ENCODE assay signal across 19 mouse cellular contexts in genomic region chr10:39407553-39407952, GRCm38 (mm10). TPM values are rescaled to one million over a fixed set of nuclear protein-coding genes. Genes with fewer than 3 reads are reported as not detected.
DNase-seq lines count a peak whose midpoint lies in the region; ATAC-seq and TF ChIP-seq lines count a peak whose summit lies in the region.
"Had no signal": no experiment of that assay in that cellular context is flagged by ENCODE, and none has a peak within 500 bp of the region (broad histone marks: within the 10 kb centered on the region; RNA-seq: fewer than 3 reads in every experiment).

No protein-coding gene starts in this region.

- H3K36me3 ChIP-seq in heart, adult 2 months (ENCODE audit: control insufficient read depth, insufficient read depth, low read length) = peaks cover 8% of the 10 kb centered on the region
- peaks cover 9% of the 10 kb centered on the region; the same call in 1 of the 2 replicates for H3K36me3 ChIP-seq in heart, embryonic 12.5 days
- H3K36me3 ChIP-seq: embryonic facial prominence, embryonic 12.5 days; embryonic facial prominence, embryonic 15.5 days; hindbrain, embryonic 15.5 days had no signal

- H3K4me1 ChIP-seq in heart, adult 2 months (ENCODE audit: control insufficient read depth, insufficient read depth, low read length) = peaks cover 26% of the 10 kb centered on the region
- H3K4me1 ChIP-seq in heart, embryonic 12.5 days (replicated peaks) = peaks cover 56% of the 10 kb centered on the region
- H3K4me1 ChIP-seq in olfactory bulb, adult 2 months (ENCODE audit: control insufficient read depth, insufficient read depth, low read length) = peaks cover 34% of the 10 kb centered on the region
- H3K4me1 ChIP-seq: embryonic facial prominence, embryonic 15.5 days had no signal

- H3K9ac ChIP-seq in heart, adult 2 months (ENCODE audit: low read depth, low read length) = no peak overlapping the region
- H3K9ac ChIP-seq in heart, embryonic 12.5 days = no peak overlapping the region
- H3K9ac ChIP-seq: embryonic facial prominence, embryonic 12.5 days; embryonic facial prominence, embryonic 15.5 days; forebrain, embryonic 15.5 days; hindbrain, embryonic 12.5 days; hindbrain, embryonic 15.5 days had no signal

- peak overlapping the region; percentile 50 for H3K27ac ChIP-seq in heart, adult 2 months
- no peak overlapping the region for H3K27ac ChIP-seq in heart, embryonic 12.5 days (ENCODE audit: poor library complexity, severe bottlenecking)
- H3K27ac ChIP-seq in olfactory bulb, adult 2 months (ENCODE audit: insufficient read depth, low read depth, low read length) = 0 out of 2 replicates have a peak overlapping the region, but pooled peaks have one; percentile 18
- H3K27ac ChIP-seq: embryonic facial prominence, embryonic 12.5 days; embryonic facial prominence, embryonic 15.5 days; forebrain, embryonic 15.5 days; heart, embryonic 10.5 days; hindbrain, embryonic 12.5 days; hindbrain, embryonic 15.5 days had no signal

- no peak for TF ChIP-seq EP300 in heart, adult 2 months (IDR thresholded peaks at IDR 0.05; ENCODE audit: insufficient read depth, low read depth, low read length)

- H3K9me3 ChIP-seq in heart, embryonic 12.5 days (replicated peaks) = peaks cover 6% of the 10 kb centered on the region; the same call in 1 of the 2 replicates
- H3K9me3 ChIP-seq: embryonic facial prominence, embryonic 12.5 days; embryonic facial prominence, embryonic 15.5 days; forebrain, embryonic 15.5 days; heart, embryonic 10.5 days; hindbrain, embryonic 12.5 days; hindbrain, embryonic 15.5 days had no signal

- WGBS in heart, adult 2 months = 85% methylated on average over 2 of the region's 2 CpGs
- 88% methylated on average over 2 of the region's 2 CpGs for WGBS in heart, embryonic 12.5 days
- 94% methylated on average over 2 of the region's 2 CpGs for WGBS in olfactory bulb, adult 2 months

- no peak overlapping the region for H3K4me2 ChIP-seq in heart, embryonic 12.5 days
- H3K4me2 ChIP-seq: embryonic facial prominence, embryonic 12.5 days; embryonic facial prominence, embryonic 15.5 days; forebrain, embryonic 15.5 days; hindbrain, embryonic 12.5 days; hindbrain, embryonic 15.5 days had no signal

- H3K27me3 ChIP-seq in heart, adult 2 months (ENCODE audit: control insufficient read depth, insufficient read depth, low read length) = no peaks in the 10 kb centered on the region
- H3K27me3 ChIP-seq in heart, embryonic 12.5 days (replicated peaks) = no peaks in the 10 kb centered on the region
- H3K27me3 ChIP-seq: embryonic facial prominence, embryonic 12.5 days; embryonic facial prominence, embryonic 15.5 days; forebrain, embryonic 15.5 days; hindbrain, embryonic 12.5 days; hindbrain, embryonic 15.5 days had no signal

- peaks cover 10% of the 10 kb centered on the region for H3K79me2 ChIP-seq in heart, adult 2 months (replicated peaks; ENCODE audit: control insufficient read depth, insufficient read depth, low read length)

- ATAC-seq in heart, embryonic 12.5 days (ENCODE audit: insufficient number of reproducible peaks, low FRiP score) = no peak
- ATAC-seq in megakaryocyte, adult 5-6 weeks (ENCODE audit: poor library complexity, severe bottlenecking) = peak; percentile 63
- ATAC-seq: activated CD4-positive, CD25-positive, alpha-beta regulatory T cell, adult 4 months; forebrain, embryonic 15.5 days had no signal

- TF ChIP-seq CTCF in heart, adult 2 months (IDR thresholded peaks at IDR 0.05) = no peak
- TF ChIP-seq CTCF in olfactory bulb, adult 2 months (IDR thresholded peaks at IDR 0.05; ENCODE audit: insufficient read depth, low read depth, low read length) = no peak

- no peak for DNase-seq in heart, adult 2 months
- DNase-seq in urinary bladder, postnatal 36 days (ENCODE audit: low spot score in 2 of 2) = no peak
- DNase-seq in spleen, postnatal 10 days (ENCODE audit: low spot score in 2 of 2) = no peak
- DNase-seq: adrenal gland, postnatal 10 days; cerebellum, adult 11 months; cerebellum, adult 2 months; cerebellum, adult 9-11 months; cerebellum, postnatal 25 days; gastrocnemius, postnatal 14 days had no signal

- no peak overlapping the region for H3K4me3 ChIP-seq in heart, adult 2 months
- H3K4me3 ChIP-seq in heart, embryonic 12.5 days = no peak overlapping the region
- no peak overlapping the region for H3K4me3 ChIP-seq in olfactory bulb, adult 2 months (ENCODE audit: insufficient read depth, low read depth, low read length)
- H3K4me3 ChIP-seq: embryonic facial prominence, embryonic 12.5 days; embryonic facial prominence, embryonic 15.5 days; forebrain, embryonic 15.5 days; heart, embryonic 10.5 days; hindbrain, embryonic 12.5 days; hindbrain, embryonic 15.5 days had no signal

- TF ChIP-seq POLR2A in heart, adult 2 months (IDR thresholded peaks at IDR 0.05; ENCODE audit: insufficient read depth, low read depth, low read length) = no peak
- TF ChIP-seq POLR2A in olfactory bulb, adult 2 months (IDR thresholded peaks at IDR 0.05; ENCODE audit: insufficient read depth, low read depth, low read length) = no peak

- intact Hi-C loops in heart, adult 2 months (cut with DNase I) = loop anchor here (2.0 to 5.0 kb wide), 2 partner anchors 13 to 40 kb away; no protein-coding TSS in a partner anchor

RNA-seq across cellular contexts. Expression of gene Fyn, which starts 38.9 kb away (rescaled TPM):
- 10 to 100 TPM; 26.1 to 29.7 TPM for total RNA-seq in heart, adult 2 months (2021)
- 23.2 and 36.4 TPM in 2 replicates for polyA plus RNA-seq in heart, adult 2 months (2012; rRNA removed)
- polyA plus RNA-seq in heart, embryonic 12.5 days (2016; fragmentation: Nextera tagmentation; extraction: Ambion mirVana) = 18.0 and 18.7 TPM in 2 replicates
- total RNA-seq in megakaryocyte, adult 5-6 weeks (2015) = 19.5 and 21.3 TPM in 2 replicates
- 28.9 and 36.3 TPM in 2 replicates for total RNA-seq in megakaryocyte, adult 5-6 weeks (2017)
- polyA plus RNA-seq in olfactory bulb, adult 2 months (2012; ENCODE audit: insufficient read depth, insufficient read length, low replicate concordance, missing spikeins) = 322 TPM in 1 of 2 replicates, not detected in the other
